Mouse (Mus musculus): ENCODE results near the gene Slco1a5. TPM values are rescaled to one million over a fixed set of nuclear protein-coding genes. Genes with fewer than 3 reads are reported as not detected.
A peak's percentile ranks its signal among the peaks of the same experiment; 100 is the strongest.
"Not testable (repeated sequence)": the region's sequence is repeated elsewhere in the genome, so short reads cannot be mapped to it uniquely, and the experiment has no call there.

Gene Slco1a5
- polyA plus RNA-seq (2016; fragmentation: Nextera tagmentation; extraction: Ambion mirVana), result 0.22 TPM in 2 replicates

- Histone ChIP-seq H3K9me3 (no peaks in the 10 kb centered on the region), H3K27me3 (no peaks in the 10 kb centered on the region), H3K36me3 (replicated peaks) (no peaks in the 10 kb centered on the region), H3K4me2 (no peak within 1 kb of the TSS), H3K27ac (no peak within 1 kb of the TSS), H3K4me3 (replicated peaks) (no peak within 1 kb of the TSS), H3K9ac (no peak within 1 kb of the TSS), H3K4me1 (peaks cover 7% of the 10 kb centered on the region)
- 7% methylated on average over 4 of the region's 4 CpGs for WGBS
- ATAC-seq (ENCODE audit: low FRiP score), result no peak
Observed at GRCm38 (mm10) chr6:142322881-142323280, at the start of gene Slco1a5. TSS of gene Slco1a5 (minus strand) at chr6:142322981.

GRCm38 (mm10) chr6:142369568-142369967 is 46.8 kb upstream of the Slco1a5 start:
- H3K9me3 ChIP-seq, result no peaks in the 10 kb centered on the region
- H3K4me1 ChIP-seq, result no peaks in the 10 kb centered on the region
- no peak overlapping the region for H3K9ac ChIP-seq
- 91% methylated on average over 3 of the region's 3 CpGs for WGBS
- H3K4me2 ChIP-seq, result no peak overlapping the region
- H3K27me3 ChIP-seq, result no peaks in the 10 kb centered on the region
- no peak for ATAC-seq (ENCODE audit: low FRiP score)
- no peak overlapping the region for H3K27ac ChIP-seq
- H3K36me3 ChIP-seq (replicated peaks), result peaks cover 68% of the 10 kb centered on the region
- no peak overlapping the region for H3K4me3 ChIP-seq (replicated peaks)

- no peak for ATAC-seq (ENCODE audit: low FRiP score)
- no peaks in the 10 kb centered on the region for H3K4me1 ChIP-seq
- 96% methylated on average over 3 of the region's 3 CpGs for WGBS
Observed at GRCm38 (mm10) chr6:142367565-142367964, 44.8 kb upstream of the Slco1a5 start.

GRCm38 (mm10) chr6:142366473-142367018 is 43.8 kb upstream of the Slco1a5 start:
- no peak for ATAC-seq (ENCODE audit: low FRiP score)
- no peak overlapping the region for H3K4me2 ChIP-seq
- H3K4me3 ChIP-seq (replicated peaks), result no peak overlapping the region
- no peaks in the 10 kb centered on the region for H3K9me3 ChIP-seq
- 91% methylated on average over 10 of the region's 10 CpGs for WGBS
- peaks cover 65% of the 10 kb centered on the region for H3K36me3 ChIP-seq (replicated peaks)
- H3K9ac ChIP-seq, result no peak overlapping the region
- H3K4me1 ChIP-seq, result no peaks in the 10 kb centered on the region
- H3K27me3 ChIP-seq, result no peaks in the 10 kb centered on the region
- H3K27ac ChIP-seq, result no peak overlapping the region

More at GRCm38 (mm10) chr6:142367565-142367964, 44.8 kb upstream of the Slco1a5 start:
- H3K4me3 ChIP-seq (replicated peaks), result no peak overlapping the region
- no peaks in the 10 kb centered on the region for H3K9me3 ChIP-seq
- peaks cover 67% of the 10 kb centered on the region for H3K36me3 ChIP-seq (replicated peaks)
- H3K9ac ChIP-seq, result no peak overlapping the region
- H3K4me2 ChIP-seq, result no peak overlapping the region
- no peak overlapping the region for H3K27ac ChIP-seq
- no peaks in the 10 kb centered on the region for H3K27me3 ChIP-seq

GRCm38 (mm10) chr6:142365742-142366472 is 43.1 kb upstream of the Slco1a5 start:
- peaks cover 65% of the 10 kb centered on the region for H3K36me3 ChIP-seq (replicated peaks)
- no peak for ATAC-seq (ENCODE audit: low FRiP score)
- no peak overlapping the region for H3K4me2 ChIP-seq
- no peaks in the 10 kb centered on the region for H3K27me3 ChIP-seq
- no peak overlapping the region for H3K4me3 ChIP-seq (replicated peaks)
- WGBS, result 90% methylated on average over 8 of the region's 8 CpGs
- no peak overlapping the region for H3K9ac ChIP-seq
- no peaks in the 10 kb centered on the region for H3K4me1 ChIP-seq
- H3K9me3 ChIP-seq, result no peaks in the 10 kb centered on the region
- H3K27ac ChIP-seq, result no peak overlapping the region

GRCm38 (mm10) chr6:142363019-142363576 is 40.3 kb upstream of the Slco1a5 start:
- no peaks in the 10 kb centered on the region for H3K9me3 ChIP-seq
- ATAC-seq (ENCODE audit: low FRiP score), result no peak
- no peak overlapping the region for H3K4me2 ChIP-seq
- no peaks in the 10 kb centered on the region for H3K27me3 ChIP-seq
- WGBS, result 70% methylated on average over 9 of the region's 9 CpGs
- no peak overlapping the region for H3K4me3 ChIP-seq (replicated peaks)
- H3K36me3 ChIP-seq (replicated peaks), result peaks cover 75% of the 10 kb centered on the region
- H3K4me1 ChIP-seq, result no peaks in the 10 kb centered on the region
- no peak overlapping the region for H3K27ac ChIP-seq
- H3K9ac ChIP-seq, result no peak overlapping the region

- H3K9me3 ChIP-seq, result no peaks in the 10 kb centered on the region
- H3K9ac ChIP-seq, result no peak overlapping the region
- H3K4me3 ChIP-seq (replicated peaks), result no peak overlapping the region
- H3K4me1 ChIP-seq, result no peaks in the 10 kb centered on the region
- H3K4me2 ChIP-seq, result no peak overlapping the region
- WGBS, result 95% methylated on average over 6 of the region's 6 CpGs
- ATAC-seq (ENCODE audit: low FRiP score), result no peak
- no peaks in the 10 kb centered on the region for H3K27me3 ChIP-seq
- no peak overlapping the region for H3K27ac ChIP-seq
- H3K36me3 ChIP-seq (replicated peaks), result peaks cover 77% of the 10 kb centered on the region
Observed at GRCm38 (mm10) chr6:142362036-142362435, 39.3 kb upstream of the Slco1a5 start.

- no peak for ATAC-seq (ENCODE audit: low FRiP score)
- H3K4me2 ChIP-seq, result no peak overlapping the region
- H3K27ac ChIP-seq, result no peak overlapping the region
- H3K4me1 ChIP-seq, result no peaks in the 10 kb centered on the region
- WGBS, result 84% methylated on average over 7 of the region's 7 CpGs
- H3K4me3 ChIP-seq (replicated peaks), result no peak overlapping the region
- H3K9ac ChIP-seq, result no peak overlapping the region
- peaks cover 74% of the 10 kb centered on the region for H3K36me3 ChIP-seq (replicated peaks)
- no peaks in the 10 kb centered on the region for H3K9me3 ChIP-seq
- no peaks in the 10 kb centered on the region for H3K27me3 ChIP-seq
Observed at GRCm38 (mm10) chr6:142357106-142357505, 34.3 kb upstream of the Slco1a5 start.

- H3K4me3 ChIP-seq (replicated peaks); H3K27ac ChIP-seq; H3K27me3 ChIP-seq; ATAC-seq (ENCODE audit: low FRiP score); H3K9ac ChIP-seq; H3K4me2 ChIP-seq; H3K4me1 ChIP-seq; H3K9me3 ChIP-seq: not testable (repeated sequence)
- H3K36me3 ChIP-seq (replicated peaks), result peaks cover 61% of the 10 kb centered on the region
- WGBS, result 91% methylated on average over 3 of the region's 3 CpGs
Observed at GRCm38 (mm10) chr6:142352099-142352498, 29.3 kb upstream of the Slco1a5 start.

- Histone ChIP-seq H3K4me1 (peaks cover 11% of the 10 kb centered on the region), H3K4me2 (no peak overlapping the region), H3K27ac (no peak overlapping the region), H3K36me3 (replicated peaks) (peaks cover 34% of the 10 kb centered on the region), H3K9me3 (no peaks in the 10 kb centered on the region), H3K9ac (no peak overlapping the region), H3K4me3 (replicated peaks) (no peak overlapping the region), H3K27me3 (no peaks in the 10 kb centered on the region)
- 88% methylated on average over 11 of the region's 11 CpGs for WGBS
- ATAC-seq (ENCODE audit: low FRiP score), result no peak
Observed at GRCm38 (mm10) chr6:142347431-142348385, 24.9 kb upstream of the Slco1a5 start.

GRCm38 (mm10) chr6:142346181-142347110 is 23.7 kb upstream of the Slco1a5 start:
- H3K9me3 ChIP-seq, result no peaks in the 10 kb centered on the region
- WGBS, result 60% methylated on average over 12 of the region's 12 CpGs
- ATAC-seq (ENCODE audit: low FRiP score), result no peak
- H3K4me3 ChIP-seq (replicated peaks), result peak overlapping the region; percentile 75
- no peak overlapping the region for H3K27ac ChIP-seq
- H3K27me3 ChIP-seq, result no peaks in the 10 kb centered on the region
- peaks cover 24% of the 10 kb centered on the region for H3K36me3 ChIP-seq (replicated peaks)
- H3K4me1 ChIP-seq, result peaks cover 11% of the 10 kb centered on the region
- H3K9ac ChIP-seq, result peak overlapping the region; percentile 64
- peak overlapping the region; percentile 56 for H3K4me2 ChIP-seq

Measured in forebrain, embryonic 12.5 days (tissue).